Mouse (Mus musculus): ENCODE measurements around the gene Fntb.
"Not testable (repeated sequence)": the region's sequence is repeated elsewhere in the genome, so short reads cannot be mapped to it uniquely, and the experiment has no call there.

Fntb gene

DNA sequence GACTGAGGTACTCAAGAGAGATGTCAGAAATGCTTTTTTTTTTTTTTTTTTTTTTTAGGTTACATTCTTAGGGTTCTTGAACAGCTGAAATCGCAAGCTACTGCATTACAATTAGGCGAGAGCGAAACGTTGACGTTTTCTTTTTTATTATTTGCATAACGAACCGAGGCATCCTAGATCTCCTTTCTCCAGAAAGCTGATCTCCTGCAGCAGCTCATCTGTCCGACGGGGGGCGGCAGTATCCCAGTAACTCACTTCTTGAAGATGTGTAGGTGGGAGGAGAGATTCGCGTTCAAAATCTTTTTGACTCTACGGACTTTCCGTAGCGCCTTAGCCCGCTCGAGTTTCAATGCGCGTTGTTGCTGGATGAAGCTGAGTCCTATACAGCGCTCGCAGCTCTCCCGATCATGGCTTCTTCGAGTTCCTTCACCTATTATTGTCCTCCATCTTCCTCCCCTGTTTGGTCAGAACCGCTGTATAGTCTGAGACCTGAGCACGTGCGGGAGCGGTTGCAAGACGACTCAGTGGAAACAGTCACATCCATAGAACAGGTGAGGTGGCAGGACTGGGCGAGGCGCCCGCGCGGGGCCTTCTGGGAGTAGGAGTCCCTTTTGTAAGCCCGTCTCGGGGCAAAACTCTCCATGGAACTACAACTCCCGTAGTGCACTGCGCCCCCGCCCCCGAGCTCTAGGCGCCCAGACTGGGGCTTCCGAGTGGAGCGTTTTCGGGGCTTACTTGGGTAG is 71.9 kb downstream of the Fntb start:
- DNase-seq (ENCODE audit: low read depth, low spot score) = peak; percentile 98

DNA sequence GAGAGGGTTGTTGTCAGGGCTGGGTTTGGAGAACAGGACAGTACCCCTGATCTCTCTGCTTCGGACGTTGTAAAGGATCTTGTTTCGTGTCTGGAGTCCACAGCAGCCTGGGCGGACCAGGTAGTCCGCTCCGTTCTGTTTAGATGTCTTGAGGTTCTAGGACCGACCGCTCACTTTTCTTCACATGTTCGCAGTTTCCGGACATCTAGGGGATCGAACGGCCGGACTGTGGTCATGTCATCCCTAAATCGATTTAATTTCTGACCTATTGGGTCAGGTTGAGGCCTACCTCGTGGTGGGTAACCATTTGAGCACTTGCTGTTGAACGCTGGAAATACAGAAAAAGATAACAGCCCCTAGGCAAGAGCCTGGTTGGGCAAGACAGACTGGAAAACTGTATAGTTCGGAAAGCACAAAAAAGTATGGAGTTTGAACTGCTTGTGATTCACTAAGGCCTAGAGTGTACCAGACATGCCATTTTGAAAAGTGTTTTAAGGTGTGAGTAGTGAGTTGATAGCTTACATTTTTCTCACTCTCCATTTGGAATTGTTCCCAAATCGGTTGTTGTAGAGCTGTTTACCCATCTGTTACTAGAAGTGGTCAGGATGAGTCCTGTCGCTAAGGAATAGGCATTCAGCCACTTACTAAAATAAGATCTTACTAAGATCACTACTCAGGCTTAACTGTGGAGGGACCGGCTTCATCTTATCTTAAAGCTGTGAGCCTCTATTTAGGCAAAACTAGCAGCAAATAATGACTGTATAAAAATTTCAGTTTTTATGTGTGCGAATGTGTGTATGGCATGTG is 72.7 kb downstream of the Fntb start:
- DNase-seq (ENCODE audit: low read depth, low spot score) = no peak

DNA sequence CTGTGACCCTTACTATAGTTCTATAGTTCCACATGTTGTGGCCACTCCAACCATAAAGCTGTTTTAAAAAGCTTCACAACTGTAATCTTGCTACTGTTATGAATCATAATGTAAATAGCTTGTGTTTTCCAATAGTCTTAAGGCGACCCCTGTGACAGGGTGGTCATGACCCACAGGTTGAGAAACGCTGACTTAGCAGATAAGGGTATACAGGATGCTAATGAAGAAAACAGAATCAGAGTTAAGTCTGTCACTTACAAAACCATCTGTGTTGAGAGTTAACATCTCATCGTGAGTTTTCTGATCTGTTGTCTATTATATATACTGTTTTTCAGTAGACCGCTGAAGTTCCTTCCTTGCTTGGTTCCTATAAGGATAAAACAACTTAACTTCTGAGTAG is 73.9 kb downstream of the Fntb start:
- DNase-seq (ENCODE audit: low read depth, low spot score) = no peak

DNA sequence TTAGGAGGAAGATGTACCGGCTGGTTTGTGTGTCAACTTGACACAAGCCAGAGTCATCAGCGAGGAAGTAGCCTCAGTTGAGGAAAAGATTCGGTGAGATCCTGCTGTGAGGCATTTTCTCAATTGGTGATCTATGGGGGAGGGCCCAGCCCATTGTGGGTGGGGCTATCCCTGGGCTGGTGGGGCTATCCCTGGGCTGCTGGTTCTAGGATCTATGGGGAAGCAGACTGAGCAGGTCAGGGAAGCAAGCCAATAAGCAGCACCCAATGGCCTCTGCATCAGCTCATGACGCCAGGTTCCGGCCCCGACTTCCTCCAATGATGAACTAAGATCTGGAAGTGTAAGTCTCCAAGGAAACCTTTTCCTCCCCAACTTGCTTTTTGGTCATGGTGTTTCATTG is 74.7 kb downstream of the Fntb start:
- DNase-seq (ENCODE audit: low read depth, low spot score) = peak; percentile 89

DNA sequence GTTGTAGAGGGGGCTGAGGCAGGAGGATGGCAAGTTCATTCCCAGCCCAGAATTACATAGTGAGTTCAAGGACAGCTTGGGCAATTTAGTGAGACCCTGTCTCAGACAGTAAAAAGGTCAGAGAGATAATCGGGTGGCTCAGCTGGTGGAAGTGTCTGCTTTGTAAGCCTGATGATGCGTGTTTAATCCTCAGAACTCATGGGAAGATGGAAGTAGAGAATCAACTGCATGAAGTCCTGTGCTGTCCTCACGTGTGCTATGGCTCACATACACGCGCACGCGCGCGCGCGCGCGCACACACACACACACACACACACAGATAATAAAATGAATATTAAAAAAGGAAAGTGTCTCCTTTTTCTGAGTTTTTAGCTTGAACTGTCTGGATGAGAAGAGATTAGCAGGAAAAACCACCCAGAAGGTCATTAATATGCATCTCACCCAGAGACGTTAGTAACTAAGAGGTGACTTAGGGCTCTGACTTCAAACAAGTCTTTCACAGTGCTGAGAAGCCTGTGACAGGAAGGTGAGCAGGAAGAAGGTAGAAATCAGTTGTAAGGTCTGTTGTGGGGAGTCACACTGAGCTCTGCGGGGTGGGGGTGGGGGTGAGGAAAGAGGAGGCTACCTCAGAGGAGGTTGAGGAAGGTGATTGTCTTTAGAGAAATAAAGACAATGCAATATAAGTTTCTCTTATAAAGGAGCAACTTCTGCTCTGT is 79.1 kb downstream of the Fntb start:
- no peak for DNase-seq (ENCODE audit: low read depth, low spot score)

DNA sequence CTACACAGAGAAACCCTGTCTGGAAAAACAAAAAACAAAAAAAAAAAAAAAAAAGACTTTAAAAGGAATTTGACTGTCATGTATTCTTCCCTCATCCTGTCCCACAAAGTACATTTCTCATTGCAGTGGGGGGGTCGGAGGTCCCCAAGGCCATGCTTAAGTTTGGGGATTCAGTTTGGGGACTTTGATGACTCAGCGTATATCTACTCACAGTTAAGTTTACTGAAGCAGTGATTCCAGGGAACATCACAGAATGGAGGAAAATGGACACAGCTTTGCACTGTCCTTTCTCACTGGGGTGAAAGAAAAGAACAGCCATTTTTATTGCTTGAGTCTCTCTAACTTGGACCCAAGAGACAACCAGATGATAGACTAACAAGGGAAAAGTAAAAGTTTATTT is 87.0 kb downstream of the Fntb start:
- DNase-seq (ENCODE audit: low read depth, low spot score) = no peak

DNA sequence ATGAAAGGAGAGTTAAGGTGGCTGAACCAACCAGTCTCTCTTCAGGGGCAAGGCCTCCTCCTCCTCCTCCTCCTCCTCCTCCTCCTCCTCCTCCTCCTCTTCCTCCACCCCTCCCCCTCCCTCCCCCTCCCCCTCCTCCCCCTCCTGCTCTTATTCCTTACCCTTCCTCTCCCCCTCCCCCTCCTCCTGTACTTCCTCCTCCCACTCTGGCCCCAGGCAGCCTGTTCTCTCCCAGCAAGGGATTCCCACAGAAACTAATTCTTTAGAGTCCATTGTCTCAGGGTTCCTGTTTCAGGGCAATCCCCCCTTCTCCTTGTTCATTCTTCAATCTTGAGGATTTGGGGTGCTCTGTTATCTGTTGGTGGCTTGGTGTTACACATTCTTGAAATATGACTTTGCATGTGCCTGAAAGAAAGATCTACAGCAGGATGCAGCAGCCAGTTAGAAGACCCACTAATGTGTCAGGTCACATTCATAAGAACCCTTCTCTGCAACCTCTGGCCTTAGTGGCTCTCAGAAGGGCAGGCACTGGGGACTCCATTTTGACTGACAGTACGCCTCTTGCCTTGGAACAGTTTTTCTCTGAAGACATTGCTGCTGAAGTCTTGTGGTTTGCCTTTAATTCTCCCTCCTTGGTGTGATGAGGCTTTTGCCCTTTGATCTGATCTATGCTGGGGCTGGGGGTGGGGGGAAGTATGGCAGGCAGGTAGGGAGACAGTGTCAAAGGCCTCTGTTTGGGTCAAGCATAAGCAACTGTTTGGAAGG is 88.2 kb downstream of the Fntb start:
- DNase-seq (ENCODE audit: low read depth, low spot score) = peak; percentile 28

DNA sequence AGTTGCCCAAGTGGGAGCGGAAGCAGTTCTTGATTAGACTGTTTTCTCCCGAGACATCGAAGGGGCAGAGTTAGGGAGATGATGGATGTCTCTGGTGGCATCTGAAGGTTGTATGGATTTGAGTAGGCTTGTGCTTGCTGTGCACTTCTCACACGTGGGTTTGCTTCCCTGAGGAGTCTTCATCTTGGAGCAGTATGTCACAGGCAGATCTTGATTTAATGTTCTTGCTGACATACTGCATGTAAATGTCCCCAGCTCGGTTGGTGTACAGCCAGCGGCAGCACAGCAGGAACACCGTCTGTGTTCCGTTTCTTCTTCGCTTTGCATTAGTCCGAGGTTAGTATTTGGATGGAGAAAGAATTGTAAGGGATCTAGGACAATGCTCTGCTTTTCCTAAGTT is 91.7 kb downstream of the Fntb start:
- no peak for DNase-seq (ENCODE audit: low read depth, low spot score)

DNA sequence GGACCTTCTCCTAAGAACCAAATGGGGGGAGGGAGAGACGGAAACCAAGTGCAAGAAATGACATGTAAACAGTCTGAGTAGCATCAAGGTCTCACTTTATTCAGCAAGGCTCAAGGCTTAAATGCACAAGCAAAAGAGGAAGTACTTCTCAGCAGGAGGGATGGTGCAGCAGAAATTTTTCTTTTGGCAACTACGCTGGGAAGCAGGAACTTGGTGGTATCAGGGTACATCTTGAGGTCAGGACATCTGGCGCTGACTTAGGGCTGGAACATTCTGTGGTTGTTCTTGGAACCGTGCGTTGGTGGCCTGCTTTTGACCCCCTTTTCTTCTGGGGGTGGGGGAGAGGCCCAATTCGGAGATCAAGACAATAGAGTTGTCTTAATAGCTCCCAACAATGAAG is 93.4 kb downstream of the Fntb start:
- not testable (repeated sequence) for DNase-seq (ENCODE audit: low read depth, low spot score)

DNA sequence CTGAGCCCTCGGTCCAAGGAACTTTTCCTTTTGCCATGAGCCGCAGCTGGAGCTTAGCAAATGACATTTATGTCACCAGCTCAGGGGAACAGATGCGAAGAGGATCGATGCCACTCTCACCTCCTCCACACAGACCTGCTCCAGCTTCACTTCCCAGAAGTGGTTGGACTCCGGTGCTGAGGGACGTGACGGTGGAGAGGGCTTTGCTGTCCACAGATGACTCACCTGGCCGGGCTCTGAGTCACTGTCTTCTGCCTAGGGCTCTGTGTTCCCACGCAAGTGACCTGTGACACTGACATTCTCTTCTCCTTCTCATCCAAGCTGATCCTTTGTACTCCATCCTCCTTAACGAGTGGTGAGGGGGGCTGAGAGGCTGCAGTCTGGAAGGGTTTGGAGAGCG is 98.3 kb downstream of the Fntb start:
- no peak for DNase-seq (ENCODE audit: low read depth, low spot score)

DNA sequence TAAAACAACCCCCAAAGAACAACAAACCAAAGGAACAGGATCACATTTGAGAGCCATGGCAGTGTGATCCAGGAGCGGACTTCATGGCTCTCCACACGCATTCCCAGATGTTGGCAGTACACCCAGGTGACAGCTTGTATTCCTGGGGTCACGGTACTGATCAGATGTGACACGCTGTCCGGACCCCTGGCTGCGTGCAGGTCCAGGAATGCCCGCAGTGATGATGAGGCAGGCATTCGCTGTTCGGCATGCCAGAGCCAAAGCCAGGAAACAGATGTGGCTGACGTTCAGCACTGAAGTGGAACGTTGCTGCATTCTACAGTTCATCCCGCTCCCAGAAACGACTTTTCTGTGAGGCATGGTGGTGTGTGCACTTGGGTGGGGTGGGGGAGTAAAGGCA is 99.9 kb downstream of the Fntb start:
- no peak for DNase-seq (ENCODE audit: low read depth, low spot score)

DNA sequence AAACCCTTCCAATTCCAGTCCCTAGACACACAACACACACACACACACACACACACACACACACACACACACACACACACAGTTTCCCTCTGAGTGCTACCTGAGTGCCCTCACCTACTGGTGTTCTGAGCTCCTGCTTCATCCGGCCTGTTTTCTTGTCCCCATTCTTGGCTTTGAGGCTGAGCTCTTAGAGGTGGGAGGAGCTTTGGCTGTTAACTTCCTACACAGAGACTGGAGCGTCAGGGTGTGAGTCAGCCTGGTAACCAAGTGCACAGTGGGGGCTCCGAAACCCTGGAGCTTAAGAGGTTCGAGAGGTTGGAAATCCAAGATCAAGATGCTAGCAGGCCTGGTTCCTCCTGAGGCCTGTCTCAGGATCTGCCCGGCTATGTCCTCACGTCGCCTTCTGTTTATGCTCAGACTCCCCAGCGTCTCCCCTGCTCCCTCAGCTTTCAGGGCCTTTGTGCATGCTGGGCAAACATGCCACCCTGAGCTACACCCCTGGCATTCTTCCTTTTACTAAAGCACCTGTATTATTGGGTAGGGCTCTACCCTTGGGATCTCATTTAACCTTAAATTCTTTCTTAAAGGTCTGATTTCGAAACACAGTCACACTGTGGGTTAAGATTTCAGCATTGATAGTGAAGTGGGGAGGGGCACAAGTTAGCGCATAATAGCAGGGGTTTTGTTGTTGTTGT is 102.3 kb downstream of the Fntb start:
- peak; percentile 73 for DNase-seq (ENCODE audit: low read depth, low spot score)

DNA sequence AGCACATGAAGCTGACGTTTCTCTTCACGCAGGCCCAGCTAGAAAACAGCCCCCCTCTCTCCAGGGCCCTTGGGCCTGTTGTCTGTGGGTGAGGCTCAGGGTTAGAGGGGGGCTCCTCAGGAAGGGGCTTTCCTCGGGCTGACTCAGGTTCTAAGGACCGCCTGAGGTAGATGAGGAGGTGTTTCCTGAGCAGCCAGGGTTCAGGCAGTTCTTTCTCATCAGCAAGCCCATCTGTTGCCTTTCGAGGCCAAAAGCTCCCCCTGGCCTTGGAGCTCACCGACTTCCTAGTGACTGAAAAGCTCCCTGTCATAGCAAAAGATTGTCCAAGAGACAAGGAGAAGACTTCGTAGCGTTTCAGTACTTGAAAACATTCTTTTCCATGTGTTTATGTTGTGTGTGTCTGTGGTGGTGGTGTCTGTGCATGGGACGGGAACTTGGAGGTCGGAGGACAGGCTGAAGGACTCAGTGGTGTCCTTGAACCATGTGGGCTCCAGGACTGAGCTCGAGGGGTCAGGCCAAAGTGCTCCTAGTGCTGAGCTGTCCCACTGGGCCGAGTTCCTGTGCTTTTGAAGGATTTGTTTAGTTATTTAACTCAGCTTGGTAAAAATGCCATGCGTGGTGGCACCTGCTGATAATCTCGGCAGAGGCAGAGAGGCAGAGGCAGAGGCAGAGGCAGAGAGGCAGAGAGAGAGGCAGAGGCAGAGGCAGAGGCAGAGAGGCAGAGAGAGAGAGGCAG is 103.2 kb downstream of the Fntb start:
- DNase-seq (ENCODE audit: low read depth, low spot score) = no peak

DNA sequence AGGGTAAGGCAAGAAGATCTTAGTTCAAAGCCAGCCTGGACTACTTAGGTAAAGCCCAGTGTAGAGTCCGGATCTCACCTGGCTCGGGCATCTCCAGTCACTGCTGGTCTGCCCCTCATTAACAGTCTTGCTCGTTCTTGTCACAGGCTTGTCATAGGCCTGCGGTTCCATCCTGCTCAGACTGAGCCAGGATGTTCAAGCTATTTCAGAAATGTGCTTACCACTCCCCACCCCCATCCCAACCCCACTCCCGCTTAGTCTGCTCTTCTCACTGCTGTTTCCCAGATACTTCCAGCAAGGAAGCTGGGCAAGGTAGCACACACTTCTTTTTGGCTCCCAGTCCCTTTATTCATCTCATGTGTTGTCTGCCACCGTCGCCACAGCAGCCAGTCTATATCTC is 104.2 kb downstream of the Fntb start:
- DNase-seq (ENCODE audit: low read depth, low spot score) = peak; percentile 64

DNA sequence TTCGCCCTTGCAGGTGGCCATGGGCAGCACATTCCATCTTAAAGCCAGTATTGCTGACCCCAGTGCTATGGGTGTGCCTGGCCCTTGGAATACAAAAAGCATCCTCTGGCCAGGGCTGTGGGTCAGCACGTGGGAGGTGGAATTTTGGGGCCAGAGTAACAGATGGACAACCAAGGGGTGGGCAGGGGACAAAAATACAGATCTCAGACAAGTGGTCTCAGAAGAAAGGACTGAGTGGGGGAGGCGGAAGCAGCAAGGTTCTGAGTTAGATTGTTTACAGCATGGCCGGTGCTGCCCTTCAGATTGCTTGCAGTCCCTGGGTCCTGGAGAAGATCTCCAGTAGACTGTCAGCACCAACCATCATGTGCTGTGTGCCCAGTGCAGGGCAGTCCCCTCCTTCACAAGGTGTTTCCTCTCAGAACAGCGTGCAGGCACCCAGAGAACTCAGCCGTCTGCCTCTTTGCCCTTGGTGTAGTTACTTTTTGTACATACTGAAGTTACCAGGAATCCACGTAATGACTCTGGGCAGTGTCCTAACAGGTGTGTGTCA is 107.5 kb downstream of the Fntb start:
- DNase-seq (ENCODE audit: low read depth, low spot score) = no peak

DNA sequence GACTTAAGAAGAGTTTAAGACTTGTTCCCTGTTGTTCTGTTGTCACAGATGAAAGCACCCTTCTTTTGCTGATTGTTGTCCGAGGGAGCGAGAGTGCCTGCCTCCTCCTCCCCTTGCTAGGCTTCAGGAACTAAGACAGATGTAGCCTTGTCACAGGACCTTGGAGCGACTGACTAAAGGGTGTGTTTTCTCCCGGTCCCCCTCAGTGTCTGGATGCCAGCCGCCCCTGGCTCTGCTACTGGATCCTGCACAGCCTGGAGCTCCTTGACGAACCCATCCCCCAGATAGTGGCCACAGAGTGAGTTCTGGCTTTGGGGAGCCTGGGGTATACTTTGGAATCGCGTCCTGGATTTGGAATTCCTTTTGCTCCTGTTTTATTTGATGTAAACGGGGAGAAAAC is 109.4 kb downstream of the Fntb start:
- DNase-seq (ENCODE audit: low read depth, low spot score) = peak; percentile 60

DNA sequence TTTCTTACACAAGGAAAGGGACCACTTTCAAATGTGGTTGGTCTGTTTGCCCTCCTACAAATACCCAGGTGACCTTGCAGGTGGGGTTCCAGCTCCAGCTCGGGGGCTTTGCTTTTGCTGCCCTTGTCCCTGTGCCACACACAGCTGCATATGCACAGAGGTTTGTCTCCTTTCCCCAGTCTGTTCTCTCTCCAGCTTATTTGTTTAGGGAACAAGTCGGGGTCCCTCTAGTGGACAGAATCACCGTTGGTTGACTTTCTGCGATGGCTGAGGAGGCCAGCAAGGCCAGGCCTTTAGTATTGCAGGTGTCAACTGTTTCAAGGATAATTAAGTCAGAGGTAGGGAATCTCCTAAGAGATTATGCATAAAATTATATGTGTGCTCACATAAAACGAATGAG is 113.9 kb downstream of the Fntb start:
- peak; percentile 85 for DNase-seq (ENCODE audit: low read depth, low spot score)

DNA sequence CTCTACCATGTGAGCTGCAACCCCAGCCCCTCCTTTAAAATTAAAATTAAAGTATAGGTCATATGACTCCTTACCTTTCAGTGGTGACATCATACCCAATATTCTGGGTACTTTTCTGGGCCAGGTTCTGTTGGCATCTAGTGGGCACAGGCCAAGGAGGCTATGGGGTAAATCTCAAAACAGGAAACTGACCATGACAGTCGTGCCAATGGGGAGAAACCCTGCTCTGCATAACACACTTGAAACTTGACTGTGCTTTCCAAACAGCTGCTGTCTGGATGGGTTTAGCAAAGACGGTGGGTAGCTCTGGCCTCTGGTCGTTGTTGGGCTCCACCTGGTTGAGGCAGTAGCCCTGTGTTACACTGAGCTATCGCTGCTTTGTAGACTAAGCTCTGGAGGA is 114.7 kb downstream of the Fntb start:
- DNase-seq (ENCODE audit: low read depth, low spot score) = no peak

DNA sequence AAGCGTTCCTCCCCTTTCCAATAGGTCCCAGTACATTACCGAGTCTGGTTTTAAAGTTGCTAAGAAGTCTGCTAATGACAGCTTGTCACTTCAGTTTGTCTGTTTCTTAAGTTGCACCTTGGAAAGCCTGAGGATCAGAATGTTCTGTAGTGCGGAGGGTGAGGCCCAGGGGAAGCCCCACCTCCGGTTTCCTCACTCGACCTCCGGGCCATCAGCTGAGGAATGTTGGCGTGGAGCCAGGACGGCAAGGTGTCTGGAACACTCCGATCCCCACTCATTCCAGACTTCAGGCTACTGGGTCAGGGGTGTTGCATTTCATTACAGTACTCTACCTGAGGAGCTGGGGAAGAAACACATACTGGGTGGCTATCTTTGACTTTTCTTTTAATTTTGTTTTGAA is 118.4 kb downstream of the Fntb start:
- DNase-seq (ENCODE audit: low read depth, low spot score) = peak; percentile 97

DNA sequence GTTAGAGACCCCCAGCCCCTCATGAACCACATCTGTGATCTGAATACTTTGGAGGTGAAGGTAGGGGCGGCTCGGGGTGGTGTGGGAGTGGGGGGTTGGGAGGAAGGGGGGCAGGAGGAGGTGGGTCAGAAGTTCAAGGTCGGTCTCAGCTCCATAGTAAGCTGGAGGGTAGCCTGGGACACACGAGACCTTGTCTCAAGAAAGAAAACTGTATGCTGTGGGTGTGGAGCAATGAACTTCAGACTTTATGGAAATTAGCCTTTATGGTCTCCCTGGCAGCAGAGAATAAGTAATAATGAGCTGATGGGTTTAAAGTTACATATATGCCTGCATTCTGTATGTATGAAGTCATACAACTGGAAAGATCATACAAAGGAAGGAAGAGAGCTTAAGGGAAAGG is 119.7 kb downstream of the Fntb start:
- DNase-seq (ENCODE audit: low read depth, low spot score) = no peak
